In the genomic region with DNA sequence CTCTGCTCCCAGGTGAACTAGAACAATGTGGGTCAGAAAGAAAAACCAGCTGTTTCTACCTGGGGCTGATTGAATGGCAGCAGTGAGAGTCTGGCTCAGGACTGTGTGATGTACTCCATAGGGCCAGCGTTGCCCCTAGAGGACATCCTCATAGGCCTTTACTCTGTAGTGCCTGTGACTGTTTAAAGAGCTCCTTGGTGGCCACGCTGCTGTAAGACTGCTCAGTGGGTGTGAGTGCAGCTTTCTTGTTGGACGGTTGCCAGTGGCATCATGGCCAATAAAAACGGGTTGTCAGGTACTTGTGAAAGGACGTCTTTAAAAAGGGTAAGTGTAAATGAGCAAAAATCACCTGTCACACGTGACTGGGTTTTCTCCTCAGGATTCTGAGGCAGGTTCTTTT, we compare ENCODE assay signal across 8 mouse cellular contexts.
DNase-seq lines count a peak whose midpoint lies in the region; ATAC-seq lines count a peak whose summit lies in the region.

No protein-coding gene starts in this region.

- H3K27me3 ChIP-seq in embryonic facial prominence, embryonic 14.5 days (replicated peaks; ENCODE audit: control insufficient read depth, insufficient read depth, low read length), result no peaks in the 10 kb centered on the region
- no peaks in the 10 kb centered on the region for H3K27me3 ChIP-seq in limb, embryonic 12.5 days

- no peak for DNase-seq in frontal cortex, postnatal 10 days (ENCODE audit: low spot score in 2 of 2)
- DNase-seq in B cell, adult 2 months, result peak; percentile 3 to 4
- peak; percentile 49 for DNase-seq in embryonic facial prominence, embryonic 14.5 days (ENCODE audit: low spot score)
- no peak for DNase-seq in ovary, postnatal 36 days (ENCODE audit: low spot score)
- no peak for DNase-seq in thymus, postnatal 36 days
- no peak for DNase-seq in embryo, embryonic 11 days

- ATAC-seq in frontal cortex, adult (ENCODE audit: low TSS enrichment), result peak; percentile 60
- peak; percentile 67; the same call in 1 of the 2 replicates for ATAC-seq in embryonic facial prominence, embryonic 14.5 days (ENCODE audit: low read depth)
- peak; percentile 88; the same call in 1 of the 2 replicates for ATAC-seq in limb, embryonic 12.5 days (ENCODE audit: insufficient number of reproducible peaks, insufficient read depth, low FRiP score, low TSS enrichment, low read depth)

- H3K27ac ChIP-seq in embryonic facial prominence, embryonic 14.5 days (replicated peaks; ENCODE audit: low read depth, low read length), result no peak overlapping the region
- peak overlapping the region; percentile 8; the same call in 1 of the 2 replicates for H3K27ac ChIP-seq in limb, embryonic 12.5 days

- no peak overlapping the region for H3K9ac ChIP-seq in embryonic facial prominence, embryonic 14.5 days (ENCODE audit: low read depth, low read length)
- no peak overlapping the region for H3K9ac ChIP-seq in limb, embryonic 12.5 days (replicated peaks)

- peaks cover 8% of the 10 kb centered on the region for H3K4me1 ChIP-seq in embryonic facial prominence, embryonic 14.5 days (ENCODE audit: control insufficient read depth, insufficient read depth, low read length)
- peaks cover 11% of the 10 kb centered on the region for H3K4me1 ChIP-seq in limb, embryonic 12.5 days (replicated peaks)

- H3K4me2 ChIP-seq in embryonic facial prominence, embryonic 14.5 days (ENCODE audit: low read depth, low read length), result no peak overlapping the region
- H3K4me2 ChIP-seq in limb, embryonic 12.5 days, result no peak overlapping the region

- no peak overlapping the region for H3K4me3 ChIP-seq in embryonic facial prominence, embryonic 14.5 days (ENCODE audit: low read depth, low read length)
- H3K4me3 ChIP-seq in limb, embryonic 12.5 days (replicated peaks), result no peak overlapping the region

- no peaks in the 10 kb centered on the region for H3K36me3 ChIP-seq in embryonic facial prominence, embryonic 14.5 days (ENCODE audit: control insufficient read depth, insufficient read depth, low read length)
- no peaks in the 10 kb centered on the region for H3K36me3 ChIP-seq in limb, embryonic 12.5 days

- H3K9me3 ChIP-seq in embryonic facial prominence, embryonic 14.5 days (ENCODE audit: control insufficient read depth, low read length), result 0 out of 2 replicates have a peak, but pooled peaks cover 4% of the 10 kb centered on the region
- H3K9me3 ChIP-seq in limb, embryonic 12.5 days, result no peaks in the 10 kb centered on the region

- 51% methylated on average over 6 of the region's 6 CpGs for WGBS in embryonic facial prominence, embryonic 14.5 days
- 25% methylated on average over 6 of the region's 6 CpGs for WGBS in limb, embryonic 12.5 days

Comparison
In these comparisons a context has a peak if more than half of its experiments do, and no peak if none do; other contexts are left out.
1. DNase-seq: peak in B cell, adult 2 months (2 of 2) and embryonic facial prominence, embryonic 14.5 days (single experiment); none in frontal cortex, postnatal 10 days (0 of 2), ovary, postnatal 36 days (single experiment), thymus, postnatal 36 days (0 of 2) and embryo, embryonic 11 days (single experiment).
2. Peak in every context shown above with its lines, with median percentiles within 50 percentile points of each other: ATAC-seq.